In genomic region chr6:141065724-141066123, GRCm38 (mm10) we compare ENCODE assay signal across 21 mouse cellular contexts.
"Had no signal": no experiment of that assay in that cellular context is flagged by ENCODE, and none has a peak within 500 bp of the region (broad histone marks: within the 10 kb centered on the region; RNA-seq: fewer than 3 reads in every experiment).

No protein-coding gene starts in this region.

- H3K27ac ChIP-seq: liver, embryonic 15.5 days; lung, embryonic 15.5 days; macrophage; midbrain, embryonic 13.5 days; midbrain, embryonic 15.5 days; neural tube, embryonic 13.5 days; neural tube, embryonic 15.5 days; stomach, embryonic 15.5 days; stomach, postnatal 0 days had no signal

- H3K4me3 ChIP-seq: liver, embryonic 15.5 days; lung, embryonic 15.5 days; megakaryocyte, embryonic 14.5 days; midbrain, embryonic 13.5 days; midbrain, embryonic 15.5 days; myocyte; neural tube, embryonic 13.5 days; neural tube, embryonic 15.5 days; stomach, embryonic 15.5 days had no signal

- ATAC-seq: liver, postnatal 0 days; lung, postnatal 0 days; midbrain, embryonic 13.5 days; midbrain, embryonic 15.5 days had no signal

- H3K36me3 ChIP-seq: liver, embryonic 15.5 days; lung, embryonic 15.5 days; midbrain, embryonic 13.5 days; midbrain, embryonic 15.5 days; neural tube, embryonic 13.5 days; neural tube, embryonic 15.5 days; stomach, embryonic 15.5 days had no signal

- H3K27me3 ChIP-seq: liver, embryonic 15.5 days; lung, embryonic 15.5 days; megakaryocyte, embryonic 14.5 days; midbrain, embryonic 13.5 days; midbrain, embryonic 15.5 days; neural tube, embryonic 13.5 days; neural tube, embryonic 15.5 days; stomach, embryonic 15.5 days had no signal

- H3K4me1 ChIP-seq: liver, embryonic 15.5 days; lung, embryonic 15.5 days; megakaryocyte, embryonic 14.5 days; midbrain, embryonic 15.5 days; neural tube, embryonic 13.5 days; neural tube, embryonic 15.5 days; stomach, embryonic 15.5 days had no signal

- H3K9ac ChIP-seq: liver, embryonic 15.5 days; liver, postnatal 0 days; lung, embryonic 15.5 days; midbrain, embryonic 13.5 days; midbrain, embryonic 15.5 days; neural tube, embryonic 13.5 days; neural tube, embryonic 15.5 days; stomach, embryonic 15.5 days had no signal

- DNase-seq: liver, postnatal 0 days; lung, adult 2 months; lung, postnatal 14 days; lung, postnatal 36 days; retina, postnatal 1 day; right cerebral cortex, adult 18-20 months; thymus, adult 18-20 months; thymus, postnatal 25 days; thymus, postnatal 4 days had no signal
